Mouse (Mus musculus): ENCODE results near the gene Cytl1. TPM values are rescaled to one million over a fixed set of nuclear protein-coding genes. Genes with fewer than 3 reads are reported as not detected.

The Cytl1 gene
- not detected in 2 replicates for polyA plus RNA-seq (2012; ENCODE audit: insufficient read depth, insufficient read length, missing spikeins)

DNA sequence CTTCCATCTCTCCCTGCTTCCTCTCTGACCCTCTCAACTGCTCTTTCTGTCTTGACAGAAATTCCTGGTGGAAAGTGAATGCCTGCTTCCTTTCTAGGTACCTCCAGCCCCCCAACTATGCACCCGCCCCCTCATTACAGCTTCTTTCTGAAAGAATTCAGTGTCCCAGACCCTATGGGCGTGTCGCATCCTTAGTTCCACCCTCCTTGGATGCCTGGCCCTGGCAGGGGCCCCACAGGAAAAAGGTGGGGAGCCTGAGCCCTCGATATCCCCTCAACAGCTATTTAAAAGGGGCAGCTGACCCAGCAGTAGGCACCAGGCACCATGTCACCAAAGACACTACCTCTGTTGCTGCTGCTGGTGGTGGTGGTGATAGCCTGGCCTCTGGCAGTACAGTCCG lies at the start of gene Cytl1:
Cytl1 (plus strand) TSS at position 296 of the 400 bp plus-strand sequence.
- no peak for TF ChIP-seq CTCF (IDR thresholded peaks at IDR 0.05; ENCODE audit: low read depth, low read length)
- no peak for TF ChIP-seq POLR2A (IDR thresholded peaks at IDR 0.05; ENCODE audit: borderline replicate concordance, low read depth, low read length)
- Histone ChIP-seq H3K27ac (ENCODE audit: insufficient read depth, low read depth, low read length) (no peak within 1 kb of the TSS), H3K4me1 (ENCODE audit: control insufficient read depth, insufficient read depth, low read length) (no peaks in the 10 kb centered on the region), H3K4me3 (ENCODE audit: insufficient read depth, low read length) (no peak within 1 kb of the TSS)

DNA sequence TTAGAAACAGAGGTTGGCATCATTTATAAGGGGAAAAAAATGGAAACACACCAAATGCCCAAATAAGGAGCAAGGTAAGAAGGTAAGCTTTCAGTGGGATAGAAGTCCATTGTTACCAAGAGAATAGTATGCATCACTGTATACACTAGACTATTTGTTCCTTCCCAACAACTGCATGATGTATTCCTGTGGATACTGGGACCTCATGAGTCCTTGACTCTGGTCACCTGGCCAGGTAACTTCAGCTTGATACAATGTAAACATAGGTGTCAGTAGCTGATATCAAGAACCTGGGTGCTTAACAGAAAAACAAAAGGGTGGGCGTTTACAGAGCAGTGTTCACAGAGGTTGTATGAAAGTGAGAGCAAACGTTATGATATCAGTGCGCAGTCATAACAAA lies 42.6 kb upstream of the Cytl1 start:
- Histone ChIP-seq H3K4me1 (ENCODE audit: control insufficient read depth, insufficient read depth, low read length) (no peaks in the 10 kb centered on the region), H3K4me3 (ENCODE audit: insufficient read depth, low read length) (no peak overlapping the region), H3K27ac (ENCODE audit: insufficient read depth, low read depth, low read length) (no peak overlapping the region)
- TF ChIP-seq CTCF (IDR thresholded peaks at IDR 0.05; ENCODE audit: low read depth, low read length) (no peak), POLR2A (IDR thresholded peaks at IDR 0.05; ENCODE audit: borderline replicate concordance, low read depth, low read length) (no peak)

DNA sequence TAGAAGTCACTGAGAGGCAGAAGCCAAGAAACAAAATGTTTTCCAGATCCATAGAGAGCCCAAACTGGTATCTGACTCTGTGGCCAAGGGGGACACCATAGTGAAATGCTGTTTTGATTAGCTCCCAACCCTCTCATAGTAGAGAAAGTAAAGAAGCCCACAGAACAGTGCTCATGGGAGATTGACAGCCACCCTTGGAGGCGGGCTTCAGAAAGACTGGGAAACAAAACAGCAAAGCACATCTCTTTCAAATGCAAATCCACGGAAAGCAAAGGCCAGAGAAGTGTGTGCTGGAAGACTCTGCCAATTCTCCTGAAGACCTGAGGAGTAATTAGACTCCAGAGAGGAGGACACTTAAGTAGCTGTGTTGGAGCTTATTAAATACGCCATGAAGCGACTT lies 39.5 kb upstream of the Cytl1 start:
- TF ChIP-seq POLR2A (IDR thresholded peaks at IDR 0.05; ENCODE audit: borderline replicate concordance, low read depth, low read length) (no peak), CTCF (IDR thresholded peaks at IDR 0.05; ENCODE audit: low read depth, low read length) (no peak)
- no peaks in the 10 kb centered on the region for H3K4me1 ChIP-seq (ENCODE audit: control insufficient read depth, insufficient read depth, low read length)
- H3K4me3 ChIP-seq (ENCODE audit: insufficient read depth, low read length) = no peak overlapping the region
- no peak overlapping the region for H3K27ac ChIP-seq (ENCODE audit: insufficient read depth, low read depth, low read length)

DNA sequence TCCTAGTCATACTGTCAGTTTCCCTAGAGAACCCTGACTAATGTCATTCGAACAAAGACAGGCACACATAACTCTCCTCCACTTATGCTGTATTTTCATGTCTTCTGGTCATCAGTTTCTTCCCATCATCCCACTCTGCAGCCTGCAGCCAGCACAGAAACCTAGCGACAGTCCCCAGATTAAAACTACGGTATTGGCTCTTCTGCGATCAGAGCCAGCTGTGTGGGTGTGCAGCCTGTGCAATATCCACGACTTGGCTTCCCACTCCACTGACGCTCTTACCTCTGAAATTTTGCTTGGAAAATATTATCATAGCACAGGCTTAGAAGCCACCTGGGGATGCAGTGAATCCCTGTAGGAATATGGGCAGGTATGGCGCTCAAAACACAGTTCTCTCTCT lies 38.0 kb upstream of the Cytl1 start:
- TF ChIP-seq POLR2A (IDR thresholded peaks at IDR 0.05; ENCODE audit: borderline replicate concordance, low read depth, low read length) = no peak
- TF ChIP-seq CTCF (IDR thresholded peaks at IDR 0.05; ENCODE audit: low read depth, low read length) = no peak
- Histone ChIP-seq H3K4me3 (ENCODE audit: insufficient read depth, low read length) (no peak overlapping the region), H3K4me1 (ENCODE audit: control insufficient read depth, insufficient read depth, low read length) (no peaks in the 10 kb centered on the region), H3K27ac (ENCODE audit: insufficient read depth, low read depth, low read length) (no peak overlapping the region)

DNA sequence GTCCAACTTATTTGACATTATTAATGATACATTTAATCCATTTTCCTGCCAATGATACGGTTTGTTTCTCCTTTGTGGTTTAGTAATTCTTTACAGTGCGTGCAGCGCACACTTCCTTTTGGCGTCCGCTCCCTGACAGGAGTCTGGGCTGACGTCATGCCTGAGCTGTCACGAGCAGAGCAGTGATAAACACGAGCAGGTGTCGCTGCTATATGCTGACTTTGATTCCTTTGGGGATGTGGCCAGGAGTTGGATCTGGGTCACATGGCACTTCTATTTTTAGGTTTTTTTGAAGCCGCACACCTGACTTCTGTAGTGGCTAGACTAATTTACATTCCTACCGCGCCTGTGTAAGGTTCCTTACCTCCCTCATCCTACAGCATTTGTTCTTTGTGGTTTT lies 35.6 kb upstream of the Cytl1 start:
- TF ChIP-seq POLR2A (IDR thresholded peaks at IDR 0.05; ENCODE audit: borderline replicate concordance, low read depth, low read length) = no peak
- no peak for TF ChIP-seq CTCF (IDR thresholded peaks at IDR 0.05; ENCODE audit: low read depth, low read length)
- no peak overlapping the region for H3K4me3 ChIP-seq (ENCODE audit: insufficient read depth, low read length)
- H3K27ac ChIP-seq (ENCODE audit: insufficient read depth, low read depth, low read length) = no peak overlapping the region
- H3K4me1 ChIP-seq (ENCODE audit: control insufficient read depth, insufficient read depth, low read length) = no peaks in the 10 kb centered on the region

DNA sequence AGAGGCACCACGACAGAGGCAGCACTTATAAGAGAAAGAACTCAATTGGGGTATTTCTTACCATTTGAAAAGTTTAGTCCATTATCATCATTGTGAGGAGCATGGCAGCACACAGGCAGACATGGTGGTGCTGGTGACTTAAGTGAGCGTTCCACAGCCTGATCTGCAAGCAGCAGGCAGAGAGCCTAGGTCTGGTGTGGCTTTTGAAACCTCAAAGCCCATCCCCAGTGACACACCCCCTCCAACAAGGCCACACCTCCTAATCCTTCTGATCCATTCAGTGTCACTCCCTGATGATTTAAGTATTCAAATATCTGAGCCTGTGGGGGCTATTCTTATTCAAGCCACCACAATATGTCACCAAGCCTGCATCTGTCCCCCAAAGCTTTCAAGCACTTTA lies 30.4 kb upstream of the Cytl1 start:
- Histone ChIP-seq H3K4me1 (ENCODE audit: control insufficient read depth, insufficient read depth, low read length) (no peaks in the 10 kb centered on the region), H3K4me3 (ENCODE audit: insufficient read depth, low read length) (no peak overlapping the region), H3K27ac (ENCODE audit: insufficient read depth, low read depth, low read length) (no peak overlapping the region)
- TF ChIP-seq POLR2A (IDR thresholded peaks at IDR 0.05; ENCODE audit: borderline replicate concordance, low read depth, low read length) (no peak), CTCF (IDR thresholded peaks at IDR 0.05; ENCODE audit: low read depth, low read length) (no peak)

DNA sequence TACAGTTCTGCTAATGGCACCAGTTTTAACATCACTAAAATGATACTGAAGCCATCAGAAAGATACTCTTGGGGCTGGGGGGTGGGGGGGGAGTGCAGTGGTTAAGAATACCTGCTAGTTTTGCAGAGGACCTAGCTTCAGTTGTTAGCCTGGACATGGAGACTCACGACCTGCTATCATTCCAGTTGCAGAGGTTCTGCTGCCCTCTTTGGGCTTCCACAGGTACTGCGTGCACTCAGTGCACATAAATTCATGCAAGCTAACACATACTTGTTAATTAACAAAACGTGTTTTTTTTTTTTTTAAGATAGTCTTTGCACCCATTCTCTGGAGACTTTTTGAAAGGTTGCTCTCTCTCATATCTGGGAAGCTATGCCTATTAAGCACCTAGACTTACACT lies 27.2 kb upstream of the Cytl1 start:
- TF ChIP-seq CTCF (IDR thresholded peaks at IDR 0.05; ENCODE audit: low read depth, low read length) = no peak
- TF ChIP-seq POLR2A (IDR thresholded peaks at IDR 0.05; ENCODE audit: borderline replicate concordance, low read depth, low read length) = no peak
- Histone ChIP-seq H3K27ac (ENCODE audit: insufficient read depth, low read depth, low read length) (no peak overlapping the region), H3K4me3 (ENCODE audit: insufficient read depth, low read length) (no peak overlapping the region), H3K4me1 (ENCODE audit: control insufficient read depth, insufficient read depth, low read length) (no peaks in the 10 kb centered on the region)

DNA sequence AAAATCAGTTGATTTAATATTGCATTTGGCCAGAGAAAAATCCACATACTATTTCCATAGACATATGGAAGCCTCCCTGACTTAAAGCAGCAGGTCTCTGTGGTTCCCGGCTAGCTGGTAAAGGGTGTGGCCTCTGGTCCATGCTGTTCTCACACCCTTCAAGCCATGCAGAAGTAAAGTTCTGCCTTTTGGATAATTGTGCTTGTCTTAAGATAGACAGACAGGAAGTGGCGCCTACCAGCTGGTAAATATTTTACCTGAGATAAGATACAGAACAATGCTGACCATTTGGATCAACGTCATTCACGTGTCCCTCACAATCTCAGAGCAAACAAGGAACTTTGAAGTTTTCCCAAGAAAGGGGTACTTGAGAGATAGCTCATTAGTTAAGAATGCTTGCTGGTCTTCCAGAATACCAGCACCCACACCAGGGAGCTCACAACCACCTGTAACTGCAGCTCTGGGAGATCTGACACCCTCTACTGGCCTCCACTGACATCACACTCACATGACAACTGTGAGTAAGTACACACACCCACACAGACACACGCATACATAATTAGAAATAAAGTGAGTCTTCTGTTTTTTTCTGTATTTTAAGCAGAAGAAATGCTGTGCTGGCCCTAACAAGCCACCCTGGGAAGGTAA lies 25.9 kb upstream of the Cytl1 start:
- H3K4me3 ChIP-seq (ENCODE audit: insufficient read depth, low read length) = no peak overlapping the region
- no peaks in the 10 kb centered on the region for H3K4me1 ChIP-seq (ENCODE audit: control insufficient read depth, insufficient read depth, low read length)
- H3K27ac ChIP-seq (ENCODE audit: insufficient read depth, low read depth, low read length) = no peak overlapping the region
- TF ChIP-seq POLR2A (IDR thresholded peaks at IDR 0.05; ENCODE audit: borderline replicate concordance, low read depth, low read length) = no peak
- no peak for TF ChIP-seq CTCF (IDR thresholded peaks at IDR 0.05; ENCODE audit: low read depth, low read length)

DNA sequence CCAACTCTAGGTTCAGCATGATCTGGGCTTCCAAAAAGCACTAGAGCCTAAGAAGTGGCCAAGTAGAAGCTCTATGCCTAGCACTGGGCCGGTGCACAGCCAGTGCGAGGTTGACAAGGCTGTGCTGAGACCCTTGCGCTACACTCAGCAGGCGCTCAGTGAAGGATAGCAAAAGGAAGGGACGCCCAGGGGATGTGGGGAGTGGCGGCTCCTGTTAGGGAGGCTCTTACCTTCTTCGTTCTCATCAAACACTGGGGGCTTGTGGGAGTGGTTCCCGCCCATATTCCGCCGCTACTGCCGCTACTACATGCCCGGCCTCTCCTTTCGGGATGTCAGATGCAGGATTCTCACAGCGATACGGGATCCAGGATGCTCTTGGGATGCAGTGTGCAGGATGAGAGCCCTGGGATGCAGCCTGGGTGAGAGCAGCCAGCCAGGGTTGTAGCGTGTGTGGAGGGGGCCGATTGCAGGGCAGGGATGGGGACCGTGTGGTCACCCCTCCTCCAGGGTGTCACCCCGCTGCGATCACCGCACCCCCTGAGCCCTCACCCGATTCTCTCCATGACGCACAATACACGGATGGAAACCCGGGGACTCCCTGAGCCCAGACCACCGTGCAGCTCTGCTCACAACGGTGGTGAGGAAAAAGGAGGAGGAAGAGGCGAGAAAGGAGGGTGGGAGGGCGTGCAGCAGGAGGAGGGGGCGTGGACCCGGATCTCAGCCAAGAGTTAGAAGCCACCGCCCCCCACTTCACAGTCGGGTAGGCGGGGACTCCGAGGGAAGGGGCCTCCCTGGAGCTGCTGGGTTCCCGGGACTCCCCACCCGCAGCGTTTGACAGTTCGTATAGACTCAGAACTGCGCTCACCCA lies 18.6 kb upstream of the Cytl1 start, which contains the start of gene Stk32b:
Stk32b (minus strand) TSS at position 667 of the 868 bp plus-strand sequence.
- Histone ChIP-seq H3K4me1 (ENCODE audit: control insufficient read depth, insufficient read depth, low read length) (no peaks in the 10 kb centered on the region), H3K4me3 (ENCODE audit: insufficient read depth, low read length) (no peak within 1 kb of the TSS), H3K27ac (ENCODE audit: insufficient read depth, low read depth, low read length) (no peak within 1 kb of the TSS)
- no peak for TF ChIP-seq POLR2A (IDR thresholded peaks at IDR 0.05; ENCODE audit: borderline replicate concordance, low read depth, low read length)
- TF ChIP-seq CTCF (IDR thresholded peaks at IDR 0.05; ENCODE audit: low read depth, low read length) = no peak

DNA sequence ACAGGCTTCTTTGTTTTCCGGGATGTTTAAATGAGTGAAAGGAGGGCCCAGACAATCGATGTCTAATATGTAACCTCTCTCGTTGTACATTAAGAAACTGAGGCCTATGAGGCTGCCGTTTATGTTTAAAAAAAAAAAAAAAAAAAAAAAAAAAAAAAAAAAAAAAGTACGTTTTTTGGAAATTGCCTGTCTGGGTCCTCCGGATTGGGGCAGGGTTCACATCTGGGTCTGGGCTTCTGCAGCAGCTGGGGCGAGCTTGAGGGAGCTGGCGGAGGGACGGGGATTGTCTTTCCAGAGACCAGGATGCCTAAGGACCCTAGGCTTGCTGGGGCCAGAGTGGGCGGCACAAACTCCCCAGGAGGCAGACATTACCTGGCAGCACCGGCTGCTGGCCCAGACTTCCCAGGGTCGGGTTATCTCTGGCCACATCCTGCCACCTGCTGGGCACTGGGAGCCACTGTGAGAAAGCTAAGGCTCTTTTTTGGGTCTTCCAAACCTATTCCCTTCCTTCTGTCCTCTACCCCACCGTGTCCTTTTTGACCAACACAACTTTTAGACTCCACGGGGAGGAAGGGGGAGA lies 17.8 kb upstream of the Cytl1 start:
- no peak for TF ChIP-seq POLR2A (IDR thresholded peaks at IDR 0.05; ENCODE audit: borderline replicate concordance, low read depth, low read length)
- TF ChIP-seq CTCF (IDR thresholded peaks at IDR 0.05; ENCODE audit: low read depth, low read length) = no peak
- no peak overlapping the region for H3K27ac ChIP-seq (ENCODE audit: insufficient read depth, low read depth, low read length)
- no peak overlapping the region for H3K4me3 ChIP-seq (ENCODE audit: insufficient read depth, low read length)
- H3K4me1 ChIP-seq (ENCODE audit: control insufficient read depth, insufficient read depth, low read length) = no peaks in the 10 kb centered on the region
